Mouse (Mus musculus) lung, postnatal 10 days (tissue): ENCODE measurements around the gene 9530003J23Rik.
"Not testable (repeated sequence)": the region's sequence is repeated elsewhere in the genome, so short reads cannot be mapped to it uniquely, and the experiment has no call there.

Source experiments
- DNase-seq: peaks from one replicate; pipeline ENCODE4 v3.0.0; 2021

9530003J23Rik gene

DNA sequence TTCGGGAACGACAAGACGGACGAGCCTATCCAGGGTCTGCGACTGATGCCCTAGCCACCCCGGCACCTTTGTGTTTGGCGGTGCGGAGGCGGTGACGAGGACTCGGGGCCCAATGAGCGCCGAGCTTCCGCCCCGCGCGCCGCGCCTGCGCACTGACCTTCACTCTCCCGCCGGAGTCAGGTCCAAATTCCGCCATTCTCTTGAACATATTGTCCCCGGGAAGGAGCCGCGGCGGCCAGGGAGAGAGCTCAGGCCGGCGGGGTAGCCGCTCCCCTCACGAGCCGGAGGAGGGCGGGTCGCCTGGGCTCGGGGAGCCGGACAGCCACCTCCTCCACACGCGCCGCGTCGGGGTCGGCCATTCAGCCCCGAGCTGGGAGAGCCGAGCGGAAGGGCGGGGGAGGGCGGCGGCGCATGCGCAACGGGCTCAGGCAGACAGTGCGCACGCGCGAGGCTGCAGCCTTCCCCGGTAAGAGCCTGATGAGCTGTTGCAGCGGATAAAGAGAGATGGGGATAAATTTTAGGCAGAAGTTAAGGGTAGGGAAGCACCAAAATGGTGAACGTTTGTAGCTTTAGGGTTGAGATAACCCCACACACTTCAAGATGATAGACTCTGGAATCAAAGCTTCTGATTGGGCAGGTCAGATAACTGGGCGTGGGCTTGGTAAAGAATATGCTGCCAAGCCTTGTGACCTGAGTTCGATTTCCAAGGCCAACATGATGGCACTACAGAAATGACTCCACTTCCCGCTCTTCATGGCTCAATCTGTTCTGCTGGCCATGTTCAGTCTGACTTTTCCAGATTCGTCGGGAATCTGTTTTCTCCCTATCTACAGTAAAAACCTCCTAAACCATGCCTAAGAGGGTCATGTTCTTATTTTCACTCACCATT, 14.2 kb downstream of the 9530003J23Rik start, which contains the start of gene Yeats4:
Yeats4 (minus strand) TSS at position 406 of the 889 bp plus-strand sequence.
- DNase-seq, result peak; percentile 95

DNA sequence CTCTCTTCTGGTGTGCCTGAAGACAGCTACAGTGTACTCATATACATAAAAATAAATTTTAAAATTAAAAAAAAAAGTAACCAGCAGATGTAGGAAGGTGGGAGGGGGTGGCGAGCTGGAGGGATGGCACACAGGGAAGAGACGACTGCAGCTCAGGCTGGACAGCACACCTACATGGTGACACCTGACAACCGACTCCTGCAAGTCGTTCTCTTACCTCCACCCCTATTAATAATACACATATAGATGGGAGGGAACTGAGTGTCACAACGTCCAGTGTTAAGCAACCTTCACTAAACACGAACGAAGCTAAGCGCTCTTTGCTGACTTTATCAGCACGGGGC, 14.8 kb downstream of the 9530003J23Rik start:
- no peak for DNase-seq

DNA sequence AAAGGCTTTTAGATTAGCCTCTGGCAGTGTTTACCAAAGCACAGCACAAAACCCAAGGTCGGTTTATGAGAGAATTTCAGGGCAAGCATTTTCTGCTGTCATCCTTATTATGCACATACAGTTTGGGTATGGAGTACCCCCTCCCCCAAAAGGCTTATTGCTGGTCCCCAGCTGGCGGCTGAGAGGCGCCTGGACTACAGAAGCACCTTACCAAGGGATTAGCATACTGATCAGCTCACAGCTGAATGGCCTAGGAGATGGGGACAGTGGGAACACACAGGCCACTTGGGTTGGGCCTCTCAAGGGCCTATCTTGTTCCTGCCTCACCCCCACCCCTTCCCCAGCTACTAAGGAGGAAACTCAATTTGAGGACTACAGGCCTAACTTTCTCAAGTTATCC, 15.7 kb downstream of the 9530003J23Rik start:
- no peak for DNase-seq

DNA sequence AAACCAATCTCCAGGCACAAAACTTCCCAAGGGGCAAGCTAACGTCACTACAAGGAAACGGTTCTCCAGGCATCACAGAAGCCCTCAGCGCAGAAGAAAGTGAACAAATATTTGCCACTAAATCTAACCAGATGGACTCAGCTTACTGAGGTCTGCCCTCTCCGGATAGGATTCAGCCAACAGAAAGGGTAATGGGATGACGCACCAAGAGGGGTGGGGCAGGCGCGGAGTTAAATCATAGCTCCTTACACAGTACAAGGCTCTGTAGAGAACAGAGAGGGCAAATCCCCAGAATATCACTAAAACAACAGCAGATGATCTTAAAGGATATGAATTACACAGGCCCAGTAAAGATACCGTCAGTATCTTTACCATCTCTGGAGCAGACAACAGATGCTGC, 20.2 kb downstream of the 9530003J23Rik start:
- DNase-seq, result peak; percentile 37

DNA sequence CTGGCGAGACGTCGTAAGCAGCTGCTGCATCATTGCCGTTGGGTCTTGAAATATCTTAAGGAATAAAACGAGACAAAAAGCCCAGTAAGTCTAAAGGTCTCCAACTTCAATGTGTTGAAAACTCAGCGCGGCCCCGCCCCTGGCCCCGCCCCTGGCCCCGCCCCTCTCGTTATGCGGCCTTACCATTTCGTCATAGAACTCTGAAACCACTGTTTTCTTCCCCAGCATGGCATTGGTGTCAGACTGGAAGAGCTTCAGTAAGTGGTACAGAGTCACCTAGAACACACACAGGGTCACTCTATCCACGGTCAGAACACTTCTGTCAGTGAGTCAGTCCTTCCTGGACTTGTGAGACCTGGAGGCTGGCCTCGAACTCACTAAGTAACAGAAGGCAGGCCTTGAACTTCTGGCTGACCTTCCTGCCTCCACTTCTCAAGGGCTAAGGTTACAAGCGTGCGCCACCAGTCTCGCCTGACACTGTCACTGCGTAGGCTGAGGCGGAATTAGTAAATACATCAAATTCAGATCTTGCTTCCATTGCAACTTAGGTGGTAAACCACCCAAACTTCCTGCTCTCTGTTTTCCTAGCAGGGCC, 21.2 kb downstream of the 9530003J23Rik start:
- no peak for DNase-seq

DNA sequence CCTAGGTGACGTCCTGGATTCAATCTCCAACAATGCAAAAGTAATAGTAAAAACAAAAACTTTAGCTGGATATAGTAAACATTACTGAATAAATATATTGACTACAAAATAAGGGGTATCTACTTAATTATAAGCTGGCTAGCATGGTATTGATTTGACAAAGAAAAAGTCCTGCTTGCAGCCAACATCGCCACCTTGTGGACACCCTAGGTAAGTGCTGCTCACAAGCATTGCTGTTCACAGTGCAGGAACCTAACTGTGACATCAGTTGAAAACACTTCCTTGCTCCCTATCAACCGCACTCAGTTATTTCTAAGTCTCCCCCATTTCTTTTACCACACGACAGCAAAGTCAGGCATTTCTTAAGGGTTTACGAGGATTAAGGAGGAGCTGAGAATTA, 21.7 kb downstream of the 9530003J23Rik start:
- peak; percentile 62 for DNase-seq

DNA sequence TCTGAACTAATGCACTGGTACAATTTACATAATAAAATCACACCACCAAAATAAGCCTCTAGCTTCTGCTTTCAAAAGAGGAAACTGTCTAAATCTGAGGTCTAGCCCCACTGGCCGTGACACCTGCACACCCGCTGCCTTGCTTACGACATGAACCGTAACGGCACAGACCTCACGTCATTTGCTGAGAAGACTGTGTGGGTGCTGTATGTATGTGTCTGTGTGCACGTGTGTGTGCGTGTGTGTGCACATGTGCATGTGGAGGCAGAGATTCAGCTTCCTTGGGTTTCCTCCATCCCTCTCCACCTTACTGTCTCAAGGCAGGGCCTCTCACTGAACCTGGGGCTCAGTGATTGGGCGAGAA, 22.4 kb downstream of the 9530003J23Rik start:
- no peak for DNase-seq

DNA sequence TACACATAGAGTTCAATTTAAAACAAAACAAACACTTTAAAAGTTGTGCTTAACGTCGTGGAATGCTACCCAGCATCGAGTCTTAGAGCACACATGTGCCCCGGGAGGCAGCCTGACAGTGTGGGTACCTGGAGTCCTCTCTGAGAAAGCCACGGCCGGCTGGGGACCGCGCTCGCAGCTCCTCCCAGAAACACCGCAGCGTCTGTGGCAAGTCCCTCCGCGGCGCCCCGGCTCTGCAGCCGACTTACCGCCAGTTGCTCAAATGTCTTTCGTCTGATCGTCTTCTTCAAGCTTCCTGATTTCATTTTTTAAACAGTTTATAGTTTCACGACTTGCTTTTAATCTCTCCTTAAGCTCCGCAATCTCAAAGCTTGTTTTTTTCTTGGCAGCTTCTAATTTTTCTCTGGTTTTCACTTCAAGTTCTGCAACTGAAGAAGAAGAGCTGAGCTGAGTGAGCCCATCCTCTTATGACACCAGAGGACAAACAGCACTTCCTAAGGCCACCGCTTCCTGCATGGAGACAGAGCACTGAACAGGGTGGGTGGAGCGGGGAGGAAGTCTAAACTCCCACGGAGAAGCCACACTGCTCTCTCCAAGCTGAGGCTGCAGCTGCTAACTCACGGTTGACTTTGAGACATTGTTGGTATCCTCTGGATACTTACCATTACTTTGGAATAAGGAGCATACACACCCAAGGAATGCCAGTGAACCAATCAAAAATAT, 22.9 kb downstream of the 9530003J23Rik start:
- DNase-seq, result no peak

DNA sequence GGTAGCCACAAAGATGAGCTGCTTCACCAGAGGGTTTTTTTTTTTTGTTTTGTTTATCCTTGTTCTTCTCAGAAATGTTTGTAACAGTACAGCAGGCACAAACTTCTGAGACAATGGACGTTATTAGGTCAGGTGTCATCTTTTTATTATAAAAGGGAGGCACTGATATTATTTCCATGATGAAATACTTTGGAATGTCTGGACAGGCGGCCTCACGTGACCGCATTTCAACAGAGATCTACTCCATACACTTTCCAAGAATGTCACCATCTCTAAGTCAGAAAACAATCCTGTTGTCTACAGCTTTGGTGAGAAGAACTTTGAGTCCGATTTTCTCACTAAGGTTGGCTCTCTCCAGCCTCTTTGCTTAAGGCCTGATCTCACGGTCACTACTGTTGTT, 27.5 kb downstream of the 9530003J23Rik start:
- no peak for DNase-seq

DNA sequence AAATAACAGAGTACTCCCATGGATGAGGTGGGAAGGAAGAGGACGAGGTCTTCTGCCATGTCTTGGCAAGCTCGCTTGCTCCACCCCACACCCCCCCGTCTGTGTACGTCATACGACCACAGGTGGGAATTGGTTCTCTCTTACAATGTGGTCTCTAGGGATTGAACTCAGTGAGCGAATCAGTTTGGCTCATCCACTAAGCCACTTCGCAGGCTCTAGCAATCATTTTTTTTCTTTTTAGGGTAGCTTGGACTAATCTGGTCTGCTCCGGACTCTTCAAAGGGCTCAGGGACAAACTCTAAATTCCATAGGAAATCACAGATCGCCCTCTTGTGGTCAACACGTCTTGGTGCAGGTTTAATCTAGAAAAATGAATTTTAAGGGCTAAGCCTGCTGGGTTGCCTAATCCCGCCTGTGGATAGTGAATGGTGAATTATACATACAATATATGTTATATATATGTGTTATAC, 29.0 kb downstream of the 9530003J23Rik start:
- DNase-seq, result peak; percentile 73

DNA sequence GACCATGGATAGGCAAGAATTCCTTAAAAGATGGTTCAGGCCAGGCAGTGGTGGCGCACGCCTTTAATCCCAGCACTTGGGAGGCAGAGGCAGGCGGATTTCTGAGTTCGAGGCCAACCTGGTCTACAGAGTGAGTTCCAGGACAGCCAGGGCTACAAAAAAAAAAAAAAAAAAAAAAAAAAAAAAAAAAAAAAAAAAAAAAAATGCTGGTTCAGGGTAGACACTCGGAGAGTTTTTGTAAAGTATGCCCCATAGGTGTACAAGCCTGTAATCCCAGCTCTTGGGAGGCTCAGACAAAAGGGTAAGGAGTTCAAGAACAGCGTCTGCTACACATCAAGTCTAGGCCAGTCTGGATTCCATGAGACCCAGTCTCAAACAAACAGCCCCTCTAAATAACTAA, 29.7 kb downstream of the 9530003J23Rik start:
- not testable (repeated sequence) for DNase-seq

DNA sequence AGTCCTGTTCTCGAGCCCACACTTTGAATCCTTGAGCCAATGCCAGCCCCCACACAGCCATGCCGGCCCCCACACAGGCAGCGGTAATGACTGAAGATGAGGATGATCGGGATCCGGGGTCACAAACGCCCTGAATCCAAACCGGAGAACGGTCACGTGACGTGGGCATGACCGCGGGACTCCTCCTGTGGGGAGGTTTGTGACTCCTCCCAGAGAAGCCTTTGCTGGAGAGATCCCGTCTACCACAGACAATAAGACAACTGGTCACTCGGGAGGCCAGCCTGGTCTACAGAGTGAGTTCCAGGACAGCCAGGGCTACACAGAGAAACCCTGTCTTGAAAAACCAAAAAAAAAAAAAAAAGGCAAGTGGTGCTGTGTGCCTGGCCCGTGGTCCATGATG, 30.3 kb downstream of the 9530003J23Rik start:
- DNase-seq, result no peak

DNA sequence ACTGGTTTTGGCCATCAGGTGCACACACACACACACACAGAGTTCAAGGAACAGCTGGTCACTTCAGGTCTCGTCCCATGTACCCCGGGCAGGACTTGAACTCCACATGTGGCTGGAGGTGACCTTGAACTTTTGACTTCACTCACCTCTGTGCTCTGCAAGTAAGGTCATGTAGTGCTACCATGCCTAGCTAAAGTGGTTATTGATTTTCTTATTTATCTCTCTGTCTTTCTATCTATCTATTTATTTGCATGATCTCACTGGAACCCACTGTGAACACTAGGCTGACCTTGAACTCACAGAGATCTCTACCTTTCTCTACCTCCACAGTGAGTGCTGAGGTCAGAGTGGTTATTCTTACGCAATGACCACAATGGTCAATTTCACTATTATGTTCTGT, 32.4 kb downstream of the 9530003J23Rik start:
- no peak for DNase-seq

DNA sequence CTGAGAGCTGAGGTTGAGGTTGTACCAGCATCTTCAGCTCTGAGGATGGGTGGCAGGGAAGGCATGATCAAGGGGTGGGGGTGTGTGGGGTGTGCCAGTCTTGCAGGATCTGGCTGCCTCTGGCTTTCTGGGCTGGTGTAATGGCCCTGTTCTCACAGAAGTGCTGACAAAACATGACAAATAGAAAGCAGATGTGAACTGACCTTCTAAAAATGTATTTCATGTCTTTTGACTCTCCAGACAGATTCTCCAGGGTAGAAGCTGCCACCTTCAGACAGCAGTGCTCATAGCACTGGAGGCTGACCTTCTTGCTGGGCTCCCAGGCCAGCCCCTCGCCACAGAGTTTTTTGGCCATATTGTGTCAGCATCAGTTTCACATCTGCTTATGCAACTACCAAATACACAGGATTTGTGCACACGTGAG, 34.9 kb downstream of the 9530003J23Rik start:
- DNase-seq, result peak; percentile 39

DNA sequence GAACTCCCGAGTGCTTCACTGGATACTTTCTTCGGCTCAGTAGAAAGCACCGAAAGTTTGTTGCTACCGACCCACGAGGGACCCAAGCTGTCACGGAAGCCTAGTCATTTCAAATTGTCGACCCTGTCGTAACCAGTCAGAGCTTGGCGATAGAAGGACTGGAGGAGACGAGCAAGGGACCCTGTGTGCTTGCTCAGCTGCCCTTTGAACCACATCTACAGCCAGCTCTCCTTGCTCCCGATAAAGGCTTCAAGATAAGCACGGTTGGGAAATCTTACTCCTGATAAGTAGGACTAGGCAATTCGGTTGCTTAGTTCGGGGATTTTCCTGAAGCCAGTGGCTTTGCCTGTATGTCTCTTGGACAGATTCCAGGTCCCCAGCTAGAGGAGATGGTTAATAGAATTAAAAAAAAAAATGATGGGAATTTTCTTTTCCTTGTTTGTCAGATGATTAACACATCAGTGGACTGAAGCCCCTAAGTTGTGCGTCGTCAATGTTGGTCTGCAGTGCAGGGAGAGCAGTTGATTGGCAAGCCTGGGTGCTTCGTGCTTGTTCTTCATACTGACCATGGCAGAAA, 35.4 kb downstream of the 9530003J23Rik start:
- DNase-seq, result no peak

DNA sequence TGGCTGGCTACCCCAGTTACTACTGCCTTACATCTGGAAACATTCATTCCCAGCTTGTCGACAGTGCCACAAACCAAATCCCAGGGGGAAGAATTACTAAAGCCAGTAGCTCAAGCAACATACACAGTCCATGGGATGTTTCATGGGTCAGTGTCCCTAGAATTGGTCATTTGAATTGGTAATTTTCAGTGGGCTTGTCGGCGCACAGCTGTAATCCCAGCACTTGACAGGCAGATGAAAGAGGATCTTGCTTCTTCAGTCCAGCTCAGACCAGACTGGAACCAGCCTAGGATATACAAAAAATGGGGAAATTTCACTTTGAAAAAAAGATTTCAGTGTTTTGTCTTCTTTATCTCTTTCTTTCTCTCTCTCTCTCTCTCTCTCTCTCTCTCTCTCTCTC, 38.8 kb downstream of the 9530003J23Rik start:
- no peak for DNase-seq

DNA sequence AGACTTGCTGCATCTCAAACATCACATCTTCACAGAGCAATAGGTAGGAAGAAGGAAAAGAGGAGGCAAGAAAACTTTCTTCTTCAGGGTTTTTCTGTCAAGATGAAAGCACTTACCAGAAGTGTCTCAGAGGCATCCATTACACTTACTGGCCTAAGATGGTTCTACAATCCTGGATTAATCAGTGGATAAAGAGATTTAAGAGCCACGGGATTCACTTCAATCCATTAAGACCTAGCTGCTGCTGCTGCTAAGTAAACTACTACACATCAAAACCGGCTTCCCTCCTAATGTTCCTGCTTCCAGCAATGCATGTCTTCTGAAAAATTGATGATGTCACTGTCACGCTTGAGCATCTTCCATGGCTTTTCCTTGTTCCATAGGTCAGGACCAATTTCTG, 41.8 kb downstream of the 9530003J23Rik start:
- DNase-seq, result no peak

DNA sequence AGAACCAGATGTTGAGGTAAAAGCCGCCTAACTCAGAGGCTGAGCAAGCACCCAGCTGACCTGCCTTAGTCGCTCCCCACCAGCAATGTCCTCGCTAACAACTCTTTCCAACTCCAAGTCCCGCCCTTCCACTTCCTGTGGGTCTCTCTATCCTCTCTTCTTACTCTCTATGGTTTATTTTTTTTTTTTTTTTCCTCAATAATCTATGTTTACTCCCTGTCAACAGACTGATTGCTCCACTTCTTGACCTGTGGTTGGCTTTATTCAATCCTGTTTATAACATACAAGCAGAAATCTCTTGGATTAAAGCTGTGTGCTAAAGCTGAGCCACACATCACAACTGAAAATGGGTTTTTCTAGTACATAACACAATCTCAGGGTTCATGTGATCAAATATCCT, 42.8 kb downstream of the 9530003J23Rik start:
- DNase-seq, result no peak

DNA sequence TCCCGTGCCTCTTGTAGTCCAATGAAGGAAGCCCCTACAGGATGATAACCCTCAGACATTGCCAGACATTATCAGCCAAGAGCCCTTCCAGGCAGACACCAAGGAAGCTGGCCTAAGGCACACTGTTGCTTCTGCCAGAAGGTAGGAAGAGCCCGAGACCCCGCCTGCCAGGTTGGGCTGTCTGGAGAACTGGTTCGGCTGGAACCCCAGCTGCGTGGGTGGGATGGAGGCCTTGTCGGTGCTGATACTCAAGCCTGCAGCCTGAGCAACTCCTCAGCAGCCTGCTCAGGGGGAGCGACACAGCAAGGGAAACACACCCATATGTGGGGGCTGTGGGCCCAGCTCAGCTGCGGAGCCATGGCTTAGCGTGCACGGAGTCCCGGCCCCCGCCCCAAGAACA, 43.5 kb downstream of the 9530003J23Rik start:
- DNase-seq, result no peak

DNA sequence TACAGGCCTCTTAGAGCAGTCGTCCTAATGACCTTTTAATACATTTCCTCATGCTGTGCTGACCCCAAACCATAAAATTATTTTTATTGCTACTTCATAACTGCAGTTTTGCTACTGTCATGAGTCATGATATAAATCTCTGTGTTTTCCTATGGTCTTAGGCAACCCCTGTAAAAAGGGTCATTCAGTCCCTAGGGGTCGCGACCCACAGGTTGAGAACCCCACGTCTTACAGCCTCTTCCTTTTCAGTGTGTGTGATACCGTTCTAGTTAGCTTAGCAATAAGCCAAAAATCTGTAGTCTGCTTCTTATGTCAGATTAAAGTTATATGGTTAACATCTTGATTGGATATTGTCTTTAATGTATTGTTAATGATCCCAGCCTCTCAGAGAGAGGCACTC, 45.1 kb downstream of the 9530003J23Rik start:
- no peak for DNase-seq

DNA sequence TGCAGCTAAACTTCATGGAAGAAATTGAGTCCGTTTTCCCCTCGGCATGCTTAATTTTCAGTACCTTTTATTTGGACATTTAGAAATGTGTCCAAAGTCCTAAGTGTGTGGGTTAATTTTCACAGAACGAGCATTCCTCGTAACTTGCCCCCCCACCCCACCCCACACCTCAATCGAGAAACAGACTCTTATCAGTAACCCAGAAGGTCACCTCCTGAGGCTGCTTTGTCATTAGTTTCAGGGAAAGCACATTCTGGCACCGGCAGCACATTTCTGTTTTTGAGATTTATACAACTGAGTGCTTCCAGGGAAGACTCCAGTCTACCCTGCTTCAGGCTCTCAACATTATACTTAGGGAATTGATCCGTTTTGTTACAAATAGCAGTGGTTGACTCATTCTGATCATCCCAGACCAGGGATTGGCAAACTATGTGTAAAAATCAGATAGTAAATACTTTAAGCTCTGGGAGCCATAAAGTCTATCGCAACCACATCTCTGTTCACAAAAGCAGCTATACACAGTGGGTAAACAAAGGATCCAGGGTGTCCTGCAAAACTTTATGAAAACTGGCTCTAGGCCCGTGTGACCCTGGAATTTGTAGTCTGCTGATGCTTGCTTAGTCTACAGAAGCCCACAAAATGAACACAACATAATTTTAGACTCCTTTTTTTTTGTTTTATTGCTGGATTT, 53.0 kb downstream of the 9530003J23Rik start:
- no peak for DNase-seq
